15 mouse cellular contexts compared by ENCODE assay signal in the genomic region with DNA sequence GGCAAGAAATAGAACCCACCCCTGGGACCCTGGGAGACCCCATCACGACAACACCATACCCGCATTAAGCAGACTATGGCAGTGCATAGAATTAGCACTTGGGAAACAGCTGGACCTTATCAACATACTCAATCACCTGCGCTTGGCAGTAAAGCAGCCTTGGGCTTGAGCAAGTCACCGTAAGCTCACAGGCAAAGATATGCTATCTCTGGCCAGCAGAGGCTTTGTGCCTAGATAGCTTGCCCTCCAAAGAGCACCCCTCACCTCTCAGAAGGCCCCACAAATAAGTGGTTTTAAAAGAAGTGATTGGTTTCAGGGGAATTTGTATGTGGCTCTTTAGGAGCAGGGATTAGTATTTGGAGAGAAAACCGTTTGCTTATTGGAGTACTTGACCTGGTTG.
DNase-seq lines count a peak whose midpoint lies in the region; ATAC-seq lines count a peak whose summit lies in the region.
"Had no signal": no experiment of that assay in that cellular context is flagged by ENCODE, and none has a peak within 500 bp of the region (broad histone marks: within the 10 kb centered on the region; RNA-seq: fewer than 3 reads in every experiment).

No protein-coding gene starts in this region.

- H3K4me3 ChIP-seq in intestine, embryonic 16.5 days (ENCODE audit: low read length) = no peak overlapping the region
- H3K4me3 ChIP-seq in intestine, embryonic 15.5 days (replicated peaks) = no peak overlapping the region
- no peak overlapping the region for H3K4me3 ChIP-seq in liver, embryonic 11.5 days (ENCODE audit: low read depth, low read length)
- H3K4me3 ChIP-seq in midbrain, embryonic 13.5 days (replicated peaks) = no peak overlapping the region
- H3K4me3 ChIP-seq: embryonic facial prominence, embryonic 12.5 days; forebrain, embryonic 10.5 days had no signal

- 26% methylated on average over 5 of the region's 5 CpGs for WGBS in intestine, embryonic 16.5 days
- 19% methylated on average over 5 of the region's 5 CpGs for WGBS in intestine, embryonic 15.5 days
- WGBS in liver, embryonic 11.5 days = 1% methylated on average over 5 of the region's 5 CpGs
- WGBS in midbrain, embryonic 13.5 days = 42% methylated on average over 5 of the region's 5 CpGs

- H3K4me1 ChIP-seq in intestine, embryonic 16.5 days (ENCODE audit: control insufficient read depth, insufficient read depth, low read length) = 0 out of 2 replicates have a peak, but pooled peaks cover 8% of the 10 kb centered on the region
- 0 out of 2 replicates have a peak, but pooled peaks cover 9% of the 10 kb centered on the region for H3K4me1 ChIP-seq in intestine, embryonic 15.5 days (replicated peaks)
- peaks cover 10% of the 10 kb centered on the region for H3K4me1 ChIP-seq in liver, embryonic 11.5 days (replicated peaks; ENCODE audit: control insufficient read depth, insufficient read depth, low read length)
- H3K4me1 ChIP-seq in midbrain, embryonic 13.5 days (replicated peaks) = peaks cover 13% of the 10 kb centered on the region

- no peaks in the 10 kb centered on the region for H3K27me3 ChIP-seq in intestine, embryonic 16.5 days (replicated peaks; ENCODE audit: control insufficient read depth, insufficient read depth, low read length)
- no peaks in the 10 kb centered on the region for H3K27me3 ChIP-seq in intestine, embryonic 15.5 days (replicated peaks)
- H3K27me3 ChIP-seq in liver, embryonic 11.5 days (replicated peaks; ENCODE audit: control insufficient read depth, insufficient read depth, low read length) = no peaks in the 10 kb centered on the region
- H3K27me3 ChIP-seq in midbrain, embryonic 13.5 days = no peaks in the 10 kb centered on the region
- H3K27me3 ChIP-seq: embryonic facial prominence, embryonic 12.5 days had no signal

- H3K27ac ChIP-seq in intestine, embryonic 16.5 days (ENCODE audit: low read length) = no peak overlapping the region
- no peak overlapping the region for H3K27ac ChIP-seq in intestine, embryonic 15.5 days
- H3K27ac ChIP-seq in liver, embryonic 11.5 days (ENCODE audit: low read depth, low read length) = no peak overlapping the region
- no peak overlapping the region; the same call in 1 of the 2 replicates for H3K27ac ChIP-seq in midbrain, embryonic 13.5 days
- H3K27ac ChIP-seq: embryonic facial prominence, embryonic 12.5 days; forebrain, embryonic 10.5 days; stomach, postnatal 0 days had no signal

- no peaks in the 10 kb centered on the region for H3K9me3 ChIP-seq in intestine, embryonic 16.5 days (ENCODE audit: control insufficient read depth, low read length)
- H3K9me3 ChIP-seq in intestine, embryonic 15.5 days = no peaks in the 10 kb centered on the region
- H3K9me3 ChIP-seq in liver, embryonic 11.5 days (ENCODE audit: control insufficient read depth, low read length) = no peaks in the 10 kb centered on the region
- no peaks in the 10 kb centered on the region for H3K9me3 ChIP-seq in midbrain, embryonic 13.5 days
- H3K9me3 ChIP-seq: embryonic facial prominence, embryonic 12.5 days; forebrain, embryonic 10.5 days had no signal

- H3K36me3 ChIP-seq in intestine, embryonic 16.5 days (ENCODE audit: control insufficient read depth, insufficient read depth, low read length) = no peaks in the 10 kb centered on the region
- H3K36me3 ChIP-seq in intestine, embryonic 15.5 days = no peaks in the 10 kb centered on the region
- no peaks in the 10 kb centered on the region for H3K36me3 ChIP-seq in liver, embryonic 11.5 days (ENCODE audit: control insufficient read depth, insufficient read depth, low read length)
- H3K36me3 ChIP-seq in midbrain, embryonic 13.5 days = no peaks in the 10 kb centered on the region
- H3K36me3 ChIP-seq: embryonic facial prominence, embryonic 12.5 days; forebrain, embryonic 10.5 days; G1E had no signal

- no peak overlapping the region for H3K4me2 ChIP-seq in intestine, embryonic 16.5 days (ENCODE audit: low read depth, low read length)
- H3K4me2 ChIP-seq in intestine, embryonic 15.5 days (replicated peaks) = no peak overlapping the region
- H3K4me2 ChIP-seq in liver, embryonic 11.5 days = peak overlapping the region; percentile 44
- H3K4me2 ChIP-seq in midbrain, embryonic 13.5 days (replicated peaks) = 0 out of 2 replicates have a peak overlapping the region, but pooled peaks have one; percentile 22
- H3K4me2 ChIP-seq: embryonic facial prominence, embryonic 12.5 days had no signal

- H3K9ac ChIP-seq in intestine, embryonic 16.5 days (ENCODE audit: low read depth, low read length) = no peak overlapping the region
- no peak overlapping the region for H3K9ac ChIP-seq in intestine, embryonic 15.5 days
- no peak overlapping the region for H3K9ac ChIP-seq in liver, embryonic 11.5 days (ENCODE audit: low read depth, low read length)
- H3K9ac ChIP-seq in midbrain, embryonic 13.5 days (replicated peaks) = no peak overlapping the region; the same call in 1 of the 2 replicates
- H3K9ac ChIP-seq: embryonic facial prominence, embryonic 12.5 days had no signal

- 0 out of 2 replicates have a peak, but pooled peaks have one; percentile 22 for ATAC-seq in intestine, embryonic 16.5 days
- no peak for ATAC-seq in intestine, embryonic 15.5 days
- peak; percentile 83 for ATAC-seq in liver, embryonic 11.5 days (replicated peaks; ENCODE audit: low FRiP score)
- peak; percentile 63 for ATAC-seq in midbrain, embryonic 13.5 days

- DNase-seq in c-Kit-positive CD71-positive TER-119-negative erythroid progenitor cells, embryonic 14.5 days (ENCODE audit: low read depth) = peak; percentile 17
- no peak for DNase-seq in liver, embryonic 11.5 days (ENCODE audit: low spot score)
- no peak for DNase-seq in thymus, postnatal 10 days (ENCODE audit: low spot score in 2 of 2)
- DNase-seq in natural killer cell, adult 2 months (ENCODE audit: low spot score in 2 of 2) = no peak
- DNase-seq in yolk sac, embryonic 10.5 days (ENCODE audit: low spot score) = no peak
- DNase-seq: gastrocnemius, postnatal 36 days; lung, postnatal 14 days; thymus, postnatal 25 days had no signal

Comparison
In these comparisons a context has a peak if more than half of its experiments do, and no peak if none do; other contexts are left out.
1. H3K4me2 ChIP-seq: peak in liver, embryonic 11.5 days (single experiment) and midbrain, embryonic 13.5 days (single experiment); none in intestine, embryonic 16.5 days (single experiment) and intestine, embryonic 15.5 days (single experiment).